Mouse (Mus musculus) MEL (cell line): ENCODE results near the gene Acin1.

Experiments
- POLR2AphosphoS2 ChIP-seq: IDR thresholded peaks from 2 replicates; pipeline ENCODE4 v1.6.1; 2011; ENCODE audit warnings: low read length, improper control_type of control experiment
- ZC3H11A ChIP-seq: IDR thresholded peaks from 2 replicates; pipeline ENCODE4 v1.6.1; 2012; ENCODE audit warnings: low read depth, mild to moderate bottlenecking, inconsistent platforms, low read length, improper control_type of control experiment
- ZKSCAN1 ChIP-seq: IDR thresholded peaks from 2 replicates; pipeline ENCODE4 v1.6.1; 2012; ENCODE audit warnings: low read depth, mild to moderate bottlenecking, inconsistent platforms, low read length, improper control_type of control experiment, moderate library complexity

DNA sequence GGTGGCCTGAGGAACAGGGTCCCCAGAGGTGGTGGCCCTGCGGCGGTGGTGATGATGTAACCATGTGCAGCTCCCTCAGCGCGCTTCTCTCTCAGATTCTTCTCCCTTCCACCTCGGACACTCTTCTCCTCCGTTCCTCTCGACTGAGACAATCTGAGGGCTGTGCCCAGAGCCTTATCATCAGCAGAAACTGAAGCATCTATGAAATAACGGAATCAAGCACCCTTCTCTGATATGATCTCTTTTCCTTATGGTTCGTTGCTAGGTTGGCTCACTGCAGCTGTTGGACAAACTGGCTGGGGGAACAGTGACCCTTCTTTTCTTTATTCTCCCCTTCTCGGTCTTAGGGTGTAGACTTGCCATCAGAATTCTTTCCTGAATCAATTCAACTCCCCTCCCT lies 16.5 kb upstream of the Acin1 start:
- TF ChIP-seq POLR2AphosphoS2: no peak
- no peak for TF ChIP-seq ZC3H11A
- TF ChIP-seq ZKSCAN1: no peak
